Mouse (Mus musculus) ES-E14 (cell line): ENCODE results near the gene Ndufa7. TPM values are rescaled to one million over a fixed set of nuclear protein-coding genes. Genes with fewer than 3 reads are reported as not detected.

Source experiments
- DNase-seq: peaks from one replicate; pipeline ENCODE4 v3.0.0-alpha.2; 2013; ENCODE audit warnings: low read depth, low spot score
- H3K27ac ChIP-seq: 2 replicates; pipeline ENCODE4 v1.5.1; 2012; ENCODE audit warnings: low read depth, mild to moderate bottlenecking, low read length, moderate library complexity, mixed read lengths; ENCODE audit not compliant: poor library complexity, insufficient read depth, severe bottlenecking
- H3K36me3 ChIP-seq: 2 replicates; pipeline ENCODE4 v1.6.1; 2012; ENCODE audit warnings: mild to moderate bottlenecking, low read length, moderate library complexity, mixed read lengths; ENCODE audit not compliant: control insufficient read depth, poor library complexity, insufficient read depth, severe bottlenecking
- H3K4me1 ChIP-seq, 2 experiments: fragments of 150-350 bp in 1 of 2; sonication (generic) in 1 of 2; 2 replicates each; pipeline ENCODE4 v1.6.1; 2012; ENCODE audit warnings: low read length in 2 of 2, mild to moderate bottlenecking in 1 of 2, mixed read lengths in 1 of 2; ENCODE audit not compliant: control insufficient read depth in 2 of 2, insufficient read depth in 2 of 2, poor library complexity in 1 of 2
- H3K4me3 ChIP-seq, 2 experiments: fragments of 150-350 bp in 1 of 2; sonication (generic) in 1 of 2; 2 replicates each; pipeline ENCODE4 v1.5.1; 2012; ENCODE audit warnings: low read length in 2 of 2, low read depth in 1 of 2, mild to moderate bottlenecking in 1 of 2, mixed read lengths in 1 of 2; ENCODE audit not compliant: insufficient read depth in 1 of 2, poor library complexity in 1 of 2, severe bottlenecking in 1 of 2
- H3K9ac ChIP-seq: 2 replicates; pipeline ENCODE4 v1.6.1; 2012; ENCODE audit warnings: low read depth, mild to moderate bottlenecking, low read length, mixed read lengths; ENCODE audit not compliant: poor library complexity, insufficient read depth, severe bottlenecking
- H3K9me3 ChIP-seq: fragments of 150-350 bp; sonication (generic); 2 replicates; pipeline ENCODE4 v1.6.1; 2012; ENCODE audit warnings: low read depth, mild to moderate bottlenecking, low read length; ENCODE audit not compliant: control insufficient read depth, insufficient read depth
- CHD2 ChIP-seq: IDR thresholded peaks from 2 replicates; pipeline ENCODE4 v1.6.1; 2014; ENCODE audit warnings: mild to moderate bottlenecking, low read depth, low read length, inconsistent platforms
- HCFC1 ChIP-seq: IDR thresholded peaks from 2 replicates; pipeline ENCODE4 v1.6.1; 2012; ENCODE audit warnings: low read length, inconsistent platforms, borderline replicate concordance; ENCODE audit not compliant: insufficient read depth
- MAFK ChIP-seq: IDR thresholded peaks from 2 replicates; pipeline ENCODE4 v1.6.1; 2014; ENCODE audit warnings: mild to moderate bottlenecking, low read depth, low read length, inconsistent platforms; ENCODE audit not compliant: insufficient read depth
- ZC3H11A ChIP-seq: IDR thresholded peaks from 2 replicates; pipeline ENCODE4 v1.6.1; 2012; ENCODE audit warnings: low read depth, mild to moderate bottlenecking, inconsistent platforms, low read length, borderline replicate concordance
- ZNF384 ChIP-seq: IDR thresholded peaks from 2 replicates; pipeline ENCODE4 v1.6.1; 2012; ENCODE audit warnings: low read depth, low read length, inconsistent platforms
- in situ Hi-C, 2 experiments: fragments of 600-800 bp; cut with MboI; formaldehyde crosslinking; loops; one replicate each; pipeline ENCODE4 v1.15.1; 2025; ENCODE audit warnings: low sequenced_read_pairs in 2 of 2, inconsistent platforms in 1 of 2; ENCODE audit not compliant: unreplicated experiment in 2 of 2
- total RNA-seq: library from RNA; depleted of rRNA; stranded (reverse); fragments of 300-350 nt; gene quantifications from 2 replicates; pipeline ENCODE4 v1.2.3, GENCODE M21; 2012

The Ndufa7 gene
- total RNA-seq, 1 experiment = 639 TPM

GRCm38 (mm10) chr17:33783408-33783807 lies 41.0 kb upstream of the Ndufa7 start:
- TF ChIP-seq HCFC1 (no peak), ZC3H11A (no peak), MAFK (no peak), CHD2 (no peak), ZNF384 (no peak)
- H3K27ac ChIP-seq = no peak overlapping the region

GRCm38 (mm10) chr17:33784939-33785338 lies 39.4 kb upstream of the Ndufa7 start:
- Histone ChIP-seq H3K27ac (no peak overlapping the region), H3K9me3 (no peaks in the 10 kb centered on the region), H3K36me3 (no peaks in the 10 kb centered on the region), H3K4me3 (no peak overlapping the region), H3K9ac (no peak overlapping the region), H3K4me1 (peaks cover 3 to 14% of the 10 kb centered on the region in 2 experiments; a peak in 3 of 4 replicates)
- TF ChIP-seq ZC3H11A = no peak
- no peak for TF ChIP-seq CHD2
- no peak for TF ChIP-seq HCFC1
- TF ChIP-seq MAFK = no peak
- TF ChIP-seq ZNF384 = no peak
- in situ Hi-C loops = no loop called here
- DNase-seq = no peak

More at GRCm38 (mm10) chr17:33783408-33783807, 41.0 kb upstream of the Ndufa7 start:
- Histone ChIP-seq H3K36me3 (peaks cover 2% of the 10 kb centered on the region), H3K4me1 (peaks cover 3 to 26% of the 10 kb centered on the region in 2 experiments; a peak in 3 of 4 replicates), H3K4me3 (no peak overlapping the region), H3K9me3 (no peaks in the 10 kb centered on the region), H3K9ac (no peak overlapping the region)
- no peak for DNase-seq
- in situ Hi-C loops = no loop called here

- Histone ChIP-seq H3K27ac (no peak overlapping the region), H3K9ac (0 out of 2 replicates have a peak overlapping the region, but pooled peaks have one; percentile 5), H3K4me3 (no peak overlapping the region), H3K4me1 (peaks cover 3 to 12% of the 10 kb centered on the region in 2 experiments; a peak in 3 of 4 replicates), H3K9me3 (no peaks in the 10 kb centered on the region), H3K36me3 (no peaks in the 10 kb centered on the region)
- TF ChIP-seq MAFK = no peak
- TF ChIP-seq CHD2 = no peak
- no peak for TF ChIP-seq ZC3H11A
- no peak for TF ChIP-seq HCFC1
- no peak for TF ChIP-seq ZNF384
- no peak for DNase-seq
- in situ Hi-C loops = no loop called here
Observed at GRCm38 (mm10) chr17:33786375-33786774, 38.0 kb upstream of the Ndufa7 start.

- no peaks in the 10 kb centered on the region for H3K9me3 ChIP-seq
- peaks cover 0 to 4% of the 10 kb centered on the region in 2 experiments; a peak in 1 of 4 replicates for H3K4me1 ChIP-seq
- no peak overlapping the region for H3K9ac ChIP-seq
- no peak for DNase-seq
- H3K4me3 ChIP-seq = no peak overlapping the region
- H3K36me3 ChIP-seq = no peaks in the 10 kb centered on the region
- in situ Hi-C loops = no loop called here
- TF ChIP-seq MAFK = no peak
- no peak for TF ChIP-seq HCFC1
- TF ChIP-seq ZC3H11A = no peak
- no peak for TF ChIP-seq ZNF384
- no peak for TF ChIP-seq CHD2
- no peak overlapping the region for H3K27ac ChIP-seq
Observed at GRCm38 (mm10) chr17:33788732-33789131, 35.6 kb upstream of the Ndufa7 start.

- in situ Hi-C loops = no loop called here
- Histone ChIP-seq H3K9ac (no peak overlapping the region), H3K4me3 (no peak overlapping the region), H3K27ac (no peak overlapping the region), H3K36me3 (no peaks in the 10 kb centered on the region), H3K9me3 (no peaks in the 10 kb centered on the region), H3K4me1 (no peaks in the 10 kb centered on the region)
- no peak for DNase-seq
- TF ChIP-seq ZNF384 (no peak), CHD2 (no peak), ZC3H11A (no peak), MAFK (no peak), HCFC1 (no peak)
Observed at GRCm38 (mm10) chr17:33798306-33798705, 26.1 kb upstream of the Ndufa7 start.
